Mouse (Mus musculus): Measurements from ENCODE around the gene Trak1. TPM values are rescaled to one million over a fixed set of nuclear protein-coding genes. Genes with fewer than 3 reads are reported as not detected.
A peak's percentile ranks its signal among the peaks of the same experiment; 100 is the strongest.

Trak1 gene
- polyA plus RNA-seq, 1 experiment from 2014 or later, result 8.8 TPM

GRCm38 (mm10) chr9:121430379-121430778 is 133.1 kb downstream of the Trak1 start:
- H3K4me3 ChIP-seq (ENCODE audit: low read depth, low read length), result no peak overlapping the region
- H3K9ac ChIP-seq (replicated peaks; ENCODE audit: low read length), result no peak overlapping the region
- no peaks in the 10 kb centered on the region for H3K27me3 ChIP-seq (ENCODE audit: control insufficient read depth, insufficient read depth, low read length)
- WGBS, result 56% methylated on average over 6 of the region's 6 CpGs
- DNase-seq (ENCODE audit: low spot score) (peak; percentile 12), ATAC-seq (replicated peaks; ENCODE audit: insufficient number of reproducible peaks, low FRiP score, low TSS enrichment, low read depth) (no peak)
- no peaks in the 10 kb centered on the region for H3K9me3 ChIP-seq (replicated peaks; ENCODE audit: control insufficient read depth, low read length)
- H3K36me3 ChIP-seq (replicated peaks; ENCODE audit: control insufficient read depth, insufficient read depth, low read depth, low read length), result no peaks in the 10 kb centered on the region
- no peak overlapping the region for H3K27ac ChIP-seq (replicated peaks; ENCODE audit: low read depth, low read length)
- no peak overlapping the region for H3K4me2 ChIP-seq (ENCODE audit: low read depth, low read length)
- no peaks in the 10 kb centered on the region for H3K4me1 ChIP-seq (ENCODE audit: control insufficient read depth, insufficient read depth, low read length)

GRCm38 (mm10) chr9:121433745-121434528 is 136.6 kb downstream of the Trak1 start:
- WGBS, result 84% methylated on average over 15 of the region's 15 CpGs
- H3K36me3 ChIP-seq (replicated peaks; ENCODE audit: control insufficient read depth, insufficient read depth, low read depth, low read length), result no peaks in the 10 kb centered on the region
- no peak overlapping the region for H3K4me2 ChIP-seq (ENCODE audit: low read depth, low read length)
- H3K4me3 ChIP-seq (ENCODE audit: low read depth, low read length), result no peak overlapping the region
- no peaks in the 10 kb centered on the region for H3K9me3 ChIP-seq (replicated peaks; ENCODE audit: control insufficient read depth, low read length)
- H3K27ac ChIP-seq (replicated peaks; ENCODE audit: low read depth, low read length), result no peak overlapping the region
- no peak overlapping the region for H3K9ac ChIP-seq (replicated peaks; ENCODE audit: low read length)
- H3K27me3 ChIP-seq (ENCODE audit: control insufficient read depth, insufficient read depth, low read length), result no peaks in the 10 kb centered on the region
- no peaks in the 10 kb centered on the region for H3K4me1 ChIP-seq (ENCODE audit: control insufficient read depth, insufficient read depth, low read length)
- ATAC-seq (replicated peaks; ENCODE audit: insufficient number of reproducible peaks, low FRiP score, low TSS enrichment, low read depth) (no peak), DNase-seq (ENCODE audit: low spot score) (no peak)

GRCm38 (mm10) chr9:121435332-121435956 is 138.1 kb downstream of the Trak1 start:
- Histone ChIP-seq H3K4me2 (ENCODE audit: low read depth, low read length) (no peak overlapping the region), H3K36me3 (replicated peaks; ENCODE audit: control insufficient read depth, insufficient read depth, low read depth, low read length) (no peaks in the 10 kb centered on the region), H3K9ac (replicated peaks; ENCODE audit: low read length) (no peak overlapping the region), H3K27me3 (ENCODE audit: control insufficient read depth, insufficient read depth, low read length) (no peaks in the 10 kb centered on the region), H3K4me3 (ENCODE audit: low read depth, low read length) (no peak overlapping the region), H3K27ac (replicated peaks; ENCODE audit: low read depth, low read length) (no peak overlapping the region), H3K4me1 (ENCODE audit: control insufficient read depth, insufficient read depth, low read length) (no peaks in the 10 kb centered on the region), H3K9me3 (replicated peaks; ENCODE audit: control insufficient read depth, low read length) (no peaks in the 10 kb centered on the region)
- DNase-seq (ENCODE audit: low spot score), result no peak
- WGBS, result 80% methylated on average over 3 of the region's 3 CpGs
- ATAC-seq (replicated peaks; ENCODE audit: insufficient number of reproducible peaks, low FRiP score, low TSS enrichment, low read depth), result 0 out of 2 replicates have a peak, but pooled peaks have one; percentile 32

- Histone ChIP-seq H3K9me3 (replicated peaks; ENCODE audit: control insufficient read depth, low read length) (no peaks in the 10 kb centered on the region), H3K4me2 (ENCODE audit: low read depth, low read length) (no peak overlapping the region), H3K27me3 (ENCODE audit: control insufficient read depth, insufficient read depth, low read length) (no peaks in the 10 kb centered on the region), H3K4me3 (ENCODE audit: low read depth, low read length) (no peak overlapping the region), H3K36me3 (replicated peaks; ENCODE audit: control insufficient read depth, insufficient read depth, low read depth, low read length) (no peaks in the 10 kb centered on the region), H3K4me1 (ENCODE audit: control insufficient read depth, insufficient read depth, low read length) (no peaks in the 10 kb centered on the region), H3K27ac (replicated peaks; ENCODE audit: low read depth, low read length) (no peak overlapping the region), H3K9ac (replicated peaks; ENCODE audit: low read length) (no peak overlapping the region)
- 28% methylated on average over 1 of the region's 1 CpGs for WGBS
- no peak for DNase-seq (ENCODE audit: low spot score)
- no peak for ATAC-seq (replicated peaks; ENCODE audit: insufficient number of reproducible peaks, low FRiP score, low TSS enrichment, low read depth)
Observed at GRCm38 (mm10) chr9:121436501-121436900, 139.2 kb downstream of the Trak1 start.

- H3K4me1 ChIP-seq (ENCODE audit: control insufficient read depth, insufficient read depth, low read length), result no peaks in the 10 kb centered on the region
- DNase-seq (ENCODE audit: low spot score) (no peak), ATAC-seq (replicated peaks; ENCODE audit: insufficient number of reproducible peaks, low FRiP score, low TSS enrichment, low read depth) (no peak)
- H3K9ac ChIP-seq (replicated peaks; ENCODE audit: low read length), result no peak overlapping the region
- no peaks in the 10 kb centered on the region for H3K36me3 ChIP-seq (replicated peaks; ENCODE audit: control insufficient read depth, insufficient read depth, low read depth, low read length)
- no peaks in the 10 kb centered on the region for H3K27me3 ChIP-seq (ENCODE audit: control insufficient read depth, insufficient read depth, low read length)
- no peak overlapping the region for H3K4me2 ChIP-seq (ENCODE audit: low read depth, low read length)
- H3K27ac ChIP-seq (replicated peaks; ENCODE audit: low read depth, low read length), result no peak overlapping the region
- H3K9me3 ChIP-seq (replicated peaks; ENCODE audit: control insufficient read depth, low read length), result no peaks in the 10 kb centered on the region
- 71% methylated on average over 1 of the region's 1 CpGs for WGBS
- H3K4me3 ChIP-seq (ENCODE audit: low read depth, low read length), result no peak overlapping the region
Observed at GRCm38 (mm10) chr9:121442145-121442544, 144.8 kb downstream of the Trak1 start.

- 68% methylated on average over 31 of the region's 31 CpGs for WGBS
- no peak overlapping the region for H3K4me2 ChIP-seq (ENCODE audit: low read depth, low read length)
- H3K27ac ChIP-seq (replicated peaks; ENCODE audit: low read depth, low read length), result no peak overlapping the region
- DNase-seq (ENCODE audit: low spot score) (no peak), ATAC-seq (replicated peaks; ENCODE audit: insufficient number of reproducible peaks, low FRiP score, low TSS enrichment, low read depth) (0 out of 2 replicates have a peak, but pooled peaks have one; percentile 53)
- no peaks in the 10 kb centered on the region for H3K4me1 ChIP-seq (ENCODE audit: control insufficient read depth, insufficient read depth, low read length)
- no peak overlapping the region for H3K9ac ChIP-seq (replicated peaks; ENCODE audit: low read length)
- no peaks in the 10 kb centered on the region for H3K36me3 ChIP-seq (replicated peaks; ENCODE audit: control insufficient read depth, insufficient read depth, low read depth, low read length)
- H3K4me3 ChIP-seq (ENCODE audit: low read depth, low read length), result no peak overlapping the region
- no peaks in the 10 kb centered on the region for H3K27me3 ChIP-seq (ENCODE audit: control insufficient read depth, insufficient read depth, low read length)
- no peaks in the 10 kb centered on the region for H3K9me3 ChIP-seq (replicated peaks; ENCODE audit: control insufficient read depth, low read length)
Observed at GRCm38 (mm10) chr9:121443696-121444366, 146.5 kb downstream of the Trak1 start.

GRCm38 (mm10) chr9:121444367-121444707 is 147.0 kb downstream of the Trak1 start:
- no peaks in the 10 kb centered on the region for H3K27me3 ChIP-seq (ENCODE audit: control insufficient read depth, insufficient read depth, low read length)
- H3K9me3 ChIP-seq (replicated peaks; ENCODE audit: control insufficient read depth, low read length), result no peaks in the 10 kb centered on the region
- WGBS, result 84% methylated on average over 3 of the region's 3 CpGs
- no peaks in the 10 kb centered on the region for H3K36me3 ChIP-seq (replicated peaks; ENCODE audit: control insufficient read depth, insufficient read depth, low read depth, low read length)
- no peak for ATAC-seq (replicated peaks; ENCODE audit: insufficient number of reproducible peaks, low FRiP score, low TSS enrichment, low read depth)
- no peak overlapping the region for H3K9ac ChIP-seq (replicated peaks; ENCODE audit: low read length)
- no peak overlapping the region for H3K4me2 ChIP-seq (ENCODE audit: low read depth, low read length)
- H3K4me1 ChIP-seq (ENCODE audit: control insufficient read depth, insufficient read depth, low read length), result no peaks in the 10 kb centered on the region
- DNase-seq (ENCODE audit: low spot score), result no peak
- H3K4me3 ChIP-seq (ENCODE audit: low read depth, low read length), result no peak overlapping the region
- H3K27ac ChIP-seq (replicated peaks; ENCODE audit: low read depth, low read length), result no peak overlapping the region

- Histone ChIP-seq H3K27me3 (ENCODE audit: control insufficient read depth, insufficient read depth, low read length) (no peaks in the 10 kb centered on the region), H3K4me1 (ENCODE audit: control insufficient read depth, insufficient read depth, low read length) (no peaks in the 10 kb centered on the region), H3K27ac (replicated peaks; ENCODE audit: low read depth, low read length) (no peak overlapping the region), H3K4me3 (ENCODE audit: low read depth, low read length) (no peak overlapping the region), H3K9ac (replicated peaks; ENCODE audit: low read length) (no peak overlapping the region), H3K9me3 (replicated peaks; ENCODE audit: control insufficient read depth, low read length) (no peaks in the 10 kb centered on the region), H3K4me2 (ENCODE audit: low read depth, low read length) (no peak overlapping the region), H3K36me3 (replicated peaks; ENCODE audit: control insufficient read depth, insufficient read depth, low read depth, low read length) (no peaks in the 10 kb centered on the region)
- DNase-seq (ENCODE audit: low spot score) (no peak), ATAC-seq (replicated peaks; ENCODE audit: insufficient number of reproducible peaks, low FRiP score, low TSS enrichment, low read depth) (no peak)
- 91% methylated on average over 2 of the region's 2 CpGs for WGBS
Observed at GRCm38 (mm10) chr9:121445364-121445763, 148.1 kb downstream of the Trak1 start.

All from embryonic facial prominence, embryonic 11.5 days (tissue).